Mouse (Mus musculus) bone marrow, adult 2 months (tissue): ENCODE results near the gene Atg101. TPM values are rescaled to one million over a fixed set of nuclear protein-coding genes. Genes with fewer than 3 reads are reported as not detected.

Experiments used
- H3K27ac ChIP-seq: fragments of 200-500 bp; 2 replicates; pipeline ENCODE4 v1.5.1; 2012; ENCODE audit warnings: low read depth, mild to moderate bottlenecking, control low read depth, inconsistent platforms, low read length; ENCODE audit not compliant: control insufficient read depth, poor library complexity, insufficient read depth
- H3K4me1 ChIP-seq: fragments of 200-500 bp; 2 replicates; pipeline ENCODE4 v1.6.1; 2011; ENCODE audit warnings: low read length; ENCODE audit not compliant: control insufficient read depth, insufficient read depth
- H3K4me3 ChIP-seq: fragments of 200-500 bp; replicated peaks from 2 replicates; pipeline ENCODE3; 2011; ENCODE audit warnings: mild to moderate bottlenecking, low read depth, low read length, control low read depth; ENCODE audit not compliant: control insufficient read depth
- CTCF ChIP-seq: fragments of 200-500 bp; IDR thresholded peaks from 2 replicates; pipeline ENCODE4 v1.5.1; 2011; ENCODE audit warnings: low read length, control low read depth; ENCODE audit not compliant: control insufficient read depth, insufficient read depth
- POLR2A ChIP-seq: fragments of 200-500 bp; IDR thresholded peaks from 2 replicates; pipeline ENCODE4 v1.6.1; 2011; ENCODE audit warnings: low read depth, mild to moderate bottlenecking, control low read depth, low read length, borderline replicate concordance; ENCODE audit not compliant: control insufficient read depth
- whole genome bisulfite sequencing: fragments of 180-500 bp; shearing (Covaris S2); methylation state at CpG from one replicate; pipeline ENCODE4 v1.1.7; 2018; 5-methylcytosine and 5-hydroxymethylcytosine counted together
- polyA plus RNA-seq: library from polyadenylated mRNA; stranded (reverse); fragments of >200 nt; gene quantifications from 2 replicates; pipeline ENCODE4 v1.2.4, GENCODE M21; 2011; ENCODE audit warnings: low replicate concordance; ENCODE audit not compliant: missing spikeins, insufficient read depth, insufficient read length

The Atg101 gene
- polyA plus RNA-seq, 1 experiment = 42.0 TPM

DNA sequence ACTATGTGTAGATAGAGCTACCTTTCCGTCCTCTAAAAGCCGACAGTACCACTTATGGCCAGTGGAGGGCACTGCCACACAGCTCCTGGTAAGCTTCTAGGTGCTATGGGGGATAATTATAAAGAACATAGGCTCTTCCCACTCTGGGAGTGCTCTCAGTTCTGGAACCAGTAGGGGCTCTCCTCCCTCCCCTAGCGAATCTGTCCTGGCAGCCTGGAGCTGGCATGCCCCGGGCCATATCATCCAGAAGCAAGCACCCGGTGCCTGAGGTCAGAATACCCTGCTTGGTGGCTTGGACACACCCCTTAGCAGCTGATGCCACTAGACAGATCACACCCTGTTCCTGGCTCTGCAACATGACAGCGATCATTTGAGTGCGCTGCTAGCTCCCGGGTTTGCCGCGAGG lies 43.3 kb upstream of the Atg101 start:
- Histone ChIP-seq H3K27ac (no peak overlapping the region), H3K4me1 (peaks cover 4% of the 10 kb centered on the region), H3K4me3 (no peak overlapping the region)
- TF ChIP-seq POLR2A (no peak), CTCF (peak; percentile 92)
- WGBS = under 1% methylated on average over 10 of the region's 10 CpGs

DNA sequence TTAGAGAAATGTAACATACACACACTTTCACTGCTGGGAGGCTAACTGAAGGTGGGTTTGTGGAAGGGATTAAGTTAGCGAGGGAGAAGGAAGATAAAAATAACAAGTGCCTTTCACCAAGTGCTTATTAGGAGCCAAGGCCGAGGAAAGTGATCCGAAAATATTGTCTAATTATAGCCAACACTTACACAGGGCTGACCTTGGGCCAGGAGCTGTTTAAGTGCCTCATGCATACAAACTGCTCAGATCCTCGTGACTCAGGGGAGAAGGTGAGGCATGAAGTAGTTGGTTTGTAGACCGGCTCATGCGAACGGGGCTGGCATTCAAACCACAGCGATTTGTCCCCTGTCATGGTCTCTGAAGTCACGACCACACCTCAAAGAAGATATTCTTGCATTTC lies 42.8 kb upstream of the Atg101 start:
- 32% methylated on average over 9 of the region's 9 CpGs for WGBS
- H3K4me1 ChIP-seq = peaks cover 4% of the 10 kb centered on the region
- no peak overlapping the region for H3K27ac ChIP-seq
- TF ChIP-seq CTCF (no peak), POLR2A (no peak)
- no peak overlapping the region for H3K4me3 ChIP-seq

DNA sequence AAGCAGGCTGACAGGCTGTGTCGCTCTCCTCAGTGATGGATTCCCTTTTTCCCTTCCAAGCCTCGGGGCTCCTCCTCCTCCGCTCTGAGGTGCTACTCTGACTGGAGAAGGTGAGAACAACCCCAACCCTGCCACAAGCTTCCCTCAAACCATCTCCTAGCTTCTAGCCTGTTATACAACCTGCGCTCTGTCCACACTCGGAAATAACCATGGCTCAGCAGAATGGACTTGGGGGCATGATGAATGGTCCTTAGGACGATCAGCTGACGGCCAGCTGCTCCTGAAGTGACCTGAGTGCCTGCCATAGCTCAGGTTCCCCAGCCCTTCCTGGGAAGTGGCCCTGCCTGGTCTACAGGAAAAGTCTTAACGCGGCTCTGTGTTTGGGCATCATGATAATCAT lies 42.2 kb upstream of the Atg101 start:
- no peak overlapping the region for H3K4me3 ChIP-seq
- no peak overlapping the region for H3K27ac ChIP-seq
- TF ChIP-seq POLR2A (no peak), CTCF (no peak)
- peaks cover 5% of the 10 kb centered on the region for H3K4me1 ChIP-seq
- 75% methylated on average over 9 of the region's 9 CpGs for WGBS

DNA sequence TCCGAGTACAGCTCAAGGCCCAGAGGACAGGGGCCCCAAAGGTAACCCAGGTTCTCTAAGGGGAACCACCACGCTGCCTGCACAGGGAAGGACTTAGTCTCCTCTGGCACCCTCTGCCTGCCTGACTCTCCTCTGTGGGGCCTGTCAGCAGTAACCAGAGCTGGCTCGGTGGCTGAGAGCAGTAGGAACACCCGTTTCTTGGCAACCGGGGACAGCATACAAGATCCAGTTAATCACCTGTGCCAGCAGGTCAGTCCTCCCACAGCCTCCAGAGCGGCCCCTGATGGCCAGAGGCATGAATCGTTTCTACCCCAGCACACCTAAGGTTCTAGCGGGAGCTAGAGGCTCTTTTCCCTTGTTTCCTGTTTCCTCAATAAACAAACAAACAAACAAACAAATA lies 41.4 kb upstream of the Atg101 start:
- H3K4me3 ChIP-seq = no peak overlapping the region
- H3K4me1 ChIP-seq = peaks cover 7% of the 10 kb centered on the region
- H3K27ac ChIP-seq = no peak overlapping the region
- TF ChIP-seq POLR2A (no peak), CTCF (peak; percentile 19; the same call in 1 of the 2 replicates)
- 41% methylated on average over 8 of the region's 8 CpGs for WGBS

DNA sequence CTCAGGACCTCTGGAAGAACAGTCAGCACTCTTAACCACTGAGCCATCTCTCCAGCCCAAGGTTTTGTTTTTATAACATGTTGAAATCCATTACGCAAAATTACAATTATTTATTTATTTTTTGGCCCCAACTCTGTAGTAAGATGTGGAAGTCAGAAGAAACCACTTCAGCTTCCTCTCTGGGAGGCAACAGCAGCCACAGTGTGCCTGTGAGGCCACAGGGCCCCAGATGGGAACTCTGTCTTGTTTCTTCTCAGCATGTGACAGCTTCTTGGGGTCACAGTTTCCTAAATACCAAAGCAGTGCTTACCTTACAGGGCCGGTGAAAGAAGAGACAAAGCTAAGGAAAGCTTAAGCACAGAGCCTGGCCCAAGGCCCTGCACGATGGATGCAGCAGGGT lies 40.1 kb upstream of the Atg101 start:
- H3K27ac ChIP-seq = peak overlapping the region; percentile 70
- WGBS = 6% methylated on average over 3 of the region's 3 CpGs
- TF ChIP-seq POLR2A (no peak), CTCF (no peak)

DNA sequence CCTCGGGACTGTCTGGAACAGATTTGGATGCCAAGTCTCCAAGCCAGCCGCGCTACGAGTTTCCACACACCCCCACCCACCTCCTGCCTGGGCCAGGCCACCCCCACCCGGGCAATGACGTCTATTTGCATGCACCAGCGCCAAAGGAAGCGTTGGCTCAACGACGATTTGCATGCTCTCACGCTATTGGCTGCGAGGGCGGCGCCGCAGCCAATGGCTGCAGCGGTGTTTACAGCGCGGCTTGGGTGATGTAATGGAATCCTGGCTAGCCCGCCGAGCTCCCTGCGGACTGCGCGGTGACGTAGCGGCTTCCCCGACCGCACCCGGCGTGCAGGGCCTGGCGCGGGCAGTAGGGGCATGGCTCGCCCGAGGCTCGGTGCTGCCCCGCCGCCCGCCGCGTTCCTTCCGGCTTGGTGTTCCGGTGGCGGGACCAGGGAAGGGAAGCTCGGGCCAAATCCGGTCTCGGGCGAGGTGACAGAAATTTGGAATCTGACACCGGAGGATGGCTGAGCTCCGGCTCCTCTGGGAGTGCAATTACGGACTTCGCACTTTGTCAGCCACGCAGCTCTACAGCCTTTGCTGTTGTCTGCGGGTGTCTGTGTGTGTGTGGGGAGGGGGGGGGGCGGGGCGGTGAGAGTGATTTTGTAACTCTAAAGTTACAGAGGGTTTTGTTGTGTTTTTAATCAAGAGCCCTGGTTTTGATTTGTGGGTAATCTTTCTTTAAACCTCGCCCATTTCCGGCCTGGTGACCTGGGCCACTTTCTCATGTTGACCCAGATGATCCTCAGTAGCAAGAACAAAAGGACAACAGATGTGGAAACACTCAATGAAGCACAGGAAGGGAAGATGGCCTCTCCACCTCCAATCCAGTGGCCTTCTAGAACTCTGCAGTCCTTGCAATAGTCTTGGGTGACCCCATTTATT lies 37.6 kb upstream of the Atg101 start:
- peak overlapping the region; percentile 48 for H3K4me3 ChIP-seq
- H3K4me1 ChIP-seq = peaks cover 8% of the 10 kb centered on the region
- WGBS = under 1% methylated on average over 56 of the region's 56 CpGs
- TF ChIP-seq POLR2A = peak; percentile 67; the same call in 1 of the 2 replicates
- no peak for TF ChIP-seq CTCF
- H3K27ac ChIP-seq = peak overlapping the region; percentile 97

More for the DNA sequence above, 40.1 kb upstream of the Atg101 start:
- H3K4me1 ChIP-seq = peaks cover 9% of the 10 kb centered on the region
- H3K4me3 ChIP-seq = no peak overlapping the region

DNA sequence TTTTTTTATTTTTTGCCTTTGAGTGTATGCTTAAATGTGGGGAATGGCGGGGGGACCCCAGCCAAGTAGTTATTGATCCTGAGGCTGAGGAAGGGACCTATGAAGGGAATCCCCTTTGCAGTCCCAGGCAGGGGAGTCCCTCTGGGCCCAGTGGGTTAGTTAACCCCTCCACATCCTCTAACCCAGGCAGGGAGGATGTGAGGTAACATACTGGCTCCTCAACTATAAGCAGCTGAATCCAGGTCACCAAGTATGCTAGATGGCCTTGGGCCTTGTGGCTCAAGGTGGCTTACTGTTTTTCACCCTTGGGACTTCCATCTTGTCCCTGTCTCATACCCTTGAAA lies 36.9 kb upstream of the Atg101 start:
- no peak for TF ChIP-seq POLR2A
- TF ChIP-seq CTCF = no peak
- Histone ChIP-seq H3K4me1 (peaks cover 8% of the 10 kb centered on the region), H3K27ac (peak overlapping the region; percentile 97), H3K4me3 (no peak overlapping the region)
- 54% methylated on average over 1 of the region's 1 CpGs for WGBS

DNA sequence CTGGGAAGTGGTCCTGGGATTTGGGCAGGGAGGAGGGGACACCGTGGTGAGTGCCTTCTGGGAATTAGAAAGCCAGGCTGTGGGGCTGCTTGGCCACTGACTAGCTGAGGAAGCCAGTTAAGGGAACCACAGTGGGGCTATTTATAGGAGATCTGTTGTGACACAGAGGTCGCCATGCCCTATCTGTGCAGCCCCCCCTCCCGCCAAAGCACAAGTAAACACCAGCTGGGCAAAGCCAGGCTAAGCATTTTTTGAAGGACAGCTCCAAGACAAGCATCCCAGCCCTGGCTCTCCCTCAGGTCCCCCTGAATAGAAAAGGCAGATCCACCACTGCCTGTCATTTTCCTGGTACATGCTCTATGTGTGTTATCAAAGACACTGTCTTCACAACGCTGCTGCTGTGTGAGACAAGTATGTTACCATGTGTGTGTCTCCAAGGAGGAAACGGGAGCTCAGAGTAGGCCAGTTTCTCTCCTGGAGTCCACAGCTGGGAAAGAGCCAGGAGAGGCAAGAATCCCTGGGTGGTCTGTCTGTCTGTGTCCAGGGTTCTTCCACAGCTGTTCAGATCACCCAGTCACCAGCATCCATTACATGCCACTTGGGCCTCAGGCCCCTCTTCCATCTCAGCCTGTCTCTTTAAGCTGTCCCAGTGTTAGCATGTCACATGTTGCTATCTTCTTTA lies 35.9 kb upstream of the Atg101 start:
- Histone ChIP-seq H3K27ac (peak overlapping the region; percentile 67), H3K4me3 (no peak overlapping the region), H3K4me1 (peaks cover 9% of the 10 kb centered on the region)
- TF ChIP-seq CTCF (no peak), POLR2A (no peak)
- WGBS = 22% methylated on average over 5 of the region's 5 CpGs
